Mouse (Mus musculus): ENCODE data around the gene Arhgef26.

Gene Arhgef26

DNA sequence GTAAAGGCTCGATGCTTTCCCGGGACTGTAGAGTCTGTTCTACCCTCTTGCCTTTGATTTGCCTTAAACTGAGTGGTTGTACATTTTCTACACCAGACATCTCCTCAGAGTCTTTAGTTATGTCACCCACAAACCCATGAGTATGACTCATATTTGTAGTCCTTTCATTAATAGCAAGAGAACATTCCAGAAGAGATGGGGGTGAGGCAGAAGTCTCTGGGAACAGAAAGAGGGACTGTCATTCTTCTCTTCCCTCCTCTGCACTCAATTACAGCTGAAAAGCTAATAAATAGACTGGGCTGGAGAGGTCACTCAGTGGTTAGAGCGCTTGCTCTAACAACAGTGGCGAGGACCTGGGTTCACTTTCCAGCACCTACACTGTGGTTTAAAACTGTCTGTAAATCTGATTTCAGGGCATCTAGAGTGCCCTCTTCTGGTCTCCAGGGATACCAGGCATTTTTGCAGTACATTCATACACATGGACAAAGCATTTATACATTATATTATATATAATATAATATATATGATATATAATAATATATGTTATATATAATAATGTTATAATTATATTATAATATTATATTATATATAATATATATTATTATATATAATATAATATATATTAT lies 111.8 kb downstream of the Arhgef26 start:
- no peak for DNase-seq (ENCODE audit: low spot score)

DNA sequence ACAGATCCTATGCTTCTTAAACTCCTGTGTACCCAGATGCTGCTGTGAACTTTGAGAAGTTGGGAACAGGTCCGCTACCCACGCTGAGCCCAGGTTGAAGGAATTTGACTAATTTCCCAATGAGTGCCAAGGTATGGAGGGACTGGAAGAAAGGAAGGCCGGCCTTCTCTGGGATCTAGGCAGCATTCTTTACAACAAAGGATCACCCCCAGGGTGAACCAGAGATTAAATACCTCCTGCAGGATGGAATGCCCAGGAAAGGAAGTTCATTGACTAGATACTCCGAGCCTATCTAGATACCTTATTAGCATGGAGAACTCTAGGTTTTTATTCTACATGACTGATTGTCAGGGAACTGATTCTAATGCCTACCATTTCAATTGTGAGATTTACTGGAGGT lies 114.8 kb downstream of the Arhgef26 start:
- DNase-seq (ENCODE audit: low spot score), result no peak

DNA sequence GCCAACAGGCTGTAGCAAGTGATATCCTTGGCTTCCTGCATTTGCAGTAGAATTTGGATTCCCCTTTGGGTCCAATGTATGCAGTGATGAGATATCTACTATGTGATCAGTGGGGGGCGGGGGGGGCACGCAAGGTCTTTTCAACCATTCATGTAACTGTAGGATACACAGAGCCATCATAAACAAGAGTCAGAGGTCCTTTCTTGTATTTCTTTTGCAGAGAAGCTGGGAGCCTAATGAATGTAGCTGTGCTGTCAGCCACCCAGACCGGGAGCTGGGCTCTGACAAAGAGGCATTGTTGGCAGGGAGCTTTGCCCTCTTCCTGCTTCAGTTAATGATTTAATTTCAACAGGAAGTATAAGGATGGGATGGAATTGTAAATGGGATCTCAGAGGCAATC lies 116.0 kb downstream of the Arhgef26 start:
- DNase-seq (ENCODE audit: low spot score), result no peak

DNA sequence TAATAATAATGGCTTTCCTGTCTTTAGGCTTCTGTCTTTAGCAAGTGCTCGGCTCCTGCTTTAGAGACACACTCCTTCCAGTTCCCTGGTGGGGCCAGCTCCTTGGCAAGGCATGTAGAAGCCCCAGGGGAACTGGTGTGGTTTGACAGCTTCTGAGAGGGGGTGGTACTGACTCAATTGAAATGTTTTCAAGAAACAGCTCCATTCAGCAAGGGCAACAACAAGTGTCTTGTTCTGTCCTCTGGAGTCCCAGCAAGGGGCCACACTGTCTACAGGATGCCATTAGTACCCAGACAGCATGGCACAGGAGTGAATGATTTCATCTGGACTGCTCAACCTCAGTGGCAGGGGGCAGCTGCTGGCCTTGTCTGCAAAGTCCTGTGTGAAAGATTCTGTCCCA lies 117.7 kb downstream of the Arhgef26 start:
- no peak for DNase-seq (ENCODE audit: low spot score)

DNA sequence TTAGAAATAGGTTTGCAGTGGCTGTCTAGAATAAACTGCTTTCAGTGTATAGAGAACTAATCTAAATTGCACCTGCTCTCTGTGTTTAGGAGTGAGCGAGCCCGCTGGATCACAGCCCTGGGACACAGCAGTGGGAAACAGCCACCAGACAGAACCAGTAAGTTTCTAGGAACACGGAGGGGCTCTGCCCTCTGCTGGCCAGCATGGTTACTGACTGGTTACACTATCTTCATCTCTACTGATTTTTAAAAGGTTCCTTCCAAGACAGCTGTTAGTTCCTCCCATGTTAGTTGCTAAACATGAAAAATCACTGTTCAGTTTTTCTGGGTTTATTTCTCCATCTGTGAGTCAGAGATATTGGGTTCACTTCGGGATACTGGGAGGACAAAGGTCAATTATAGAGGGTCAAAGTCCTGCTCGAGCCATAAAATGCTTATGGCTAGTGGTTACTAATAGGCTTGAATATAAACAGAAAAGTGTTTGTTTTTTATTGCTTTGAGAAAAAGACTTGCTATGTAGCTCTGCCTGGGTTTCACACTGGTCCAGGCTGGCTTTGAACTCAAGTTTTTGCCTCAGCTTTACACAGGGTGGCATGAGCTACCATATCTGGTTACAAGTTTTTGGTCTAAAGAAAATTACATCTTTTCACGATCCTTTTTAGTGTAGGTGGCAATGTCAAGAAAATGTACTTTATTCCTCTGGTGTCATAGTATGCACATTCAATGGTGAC lies 120.3 kb downstream of the Arhgef26 start:
- peak; percentile 26 for DNase-seq (ENCODE audit: low spot score)

DNA sequence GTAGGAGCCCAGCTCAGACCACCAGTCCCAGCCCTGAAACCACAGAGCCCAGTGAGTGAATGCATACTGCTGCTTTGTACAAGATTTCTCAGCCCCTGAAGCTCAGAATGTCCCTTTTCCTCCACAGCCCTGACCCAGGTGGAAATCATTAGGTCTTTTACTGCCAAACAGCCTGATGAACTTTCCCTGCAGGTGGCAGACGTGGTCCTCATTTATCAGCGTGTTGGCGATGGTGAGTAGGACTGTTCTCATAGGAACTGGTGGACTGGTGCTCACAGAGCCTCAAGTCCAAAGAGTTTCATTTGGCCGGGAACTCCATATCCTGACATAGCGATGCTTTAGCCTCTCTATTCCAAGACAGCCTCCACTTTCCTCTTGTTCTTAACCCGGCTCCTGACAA lies 121.3 kb downstream of the Arhgef26 start:
- DNase-seq (ENCODE audit: low spot score), result no peak

DNA sequence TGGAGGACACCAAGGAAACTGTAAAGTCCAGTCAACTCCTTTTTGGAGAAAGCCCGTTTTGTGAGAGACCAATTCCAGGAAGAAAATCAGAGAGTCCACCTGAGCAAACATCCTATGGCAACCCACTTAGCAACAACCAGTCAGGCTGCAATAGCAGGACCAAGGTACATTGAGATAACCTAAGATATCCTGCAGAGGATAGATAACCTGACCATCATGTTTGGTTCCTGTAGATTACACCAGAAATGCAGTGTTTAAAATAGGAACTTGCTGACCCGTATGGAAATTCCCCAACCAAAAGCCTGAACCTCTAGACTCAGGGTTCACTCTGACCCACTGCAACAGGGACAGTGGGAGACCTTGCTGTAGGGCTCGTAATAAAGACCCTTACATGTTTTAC lies 126.1 kb downstream of the Arhgef26 start:
- DNase-seq (ENCODE audit: low spot score), result no peak

DNA sequence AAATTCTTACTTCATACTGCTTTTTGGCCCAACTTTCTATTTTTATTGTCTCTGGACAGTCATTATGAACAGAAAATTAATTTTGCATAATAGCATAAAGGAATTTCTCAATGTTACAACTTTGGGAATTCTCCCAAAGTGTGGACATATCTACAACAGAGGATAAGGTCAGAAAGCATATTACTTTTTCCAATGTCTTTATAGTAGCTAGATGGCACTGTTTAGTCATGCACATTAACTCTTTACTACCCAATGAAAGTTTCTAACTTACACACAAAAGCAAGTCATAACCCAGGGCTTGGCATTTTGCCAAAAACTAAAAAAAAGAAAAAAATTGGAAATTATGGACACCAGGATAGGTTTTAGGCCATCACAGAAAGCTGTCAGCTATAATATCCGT lies 132.0 kb downstream of the Arhgef26 start:
- no peak for DNase-seq (ENCODE audit: low spot score)

DNA sequence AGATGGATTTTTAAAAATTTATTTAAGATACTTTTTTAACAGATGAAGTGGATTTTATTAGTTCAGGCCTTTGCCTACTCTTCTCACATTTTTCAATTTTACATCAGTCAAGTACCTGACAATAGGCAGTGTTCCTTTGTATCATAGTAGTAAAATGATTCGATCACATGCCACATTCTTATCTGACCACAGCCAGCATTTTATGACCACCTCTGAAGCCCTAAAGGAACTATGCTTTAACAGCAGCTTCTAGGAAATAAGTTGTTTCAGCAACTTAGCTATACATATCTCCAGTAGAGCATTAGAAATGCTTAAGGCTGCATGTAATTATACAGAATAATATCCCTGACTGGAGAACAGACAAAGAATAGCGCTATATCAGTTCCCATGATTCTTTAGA lies 146.2 kb downstream of the Arhgef26 start:
- no peak for DNase-seq (ENCODE audit: low spot score)

DNA sequence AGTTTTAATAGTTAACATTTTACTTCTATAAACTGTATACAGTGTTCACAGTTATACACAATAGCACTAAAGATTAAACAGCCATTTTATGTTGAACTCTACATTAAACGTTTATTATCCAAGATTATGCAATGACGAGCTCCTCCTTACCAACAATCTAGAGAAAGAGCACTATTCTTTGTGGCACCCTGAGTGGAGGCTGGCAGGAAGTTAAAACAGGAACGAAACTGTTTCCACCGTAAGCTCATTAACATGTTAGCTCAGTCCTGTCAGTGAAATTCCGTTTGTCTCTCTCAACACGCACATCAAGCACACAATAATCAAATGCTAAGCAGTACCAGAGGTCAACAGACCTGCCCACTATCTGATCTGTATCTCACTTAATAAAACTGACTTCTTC lies 154.4 kb downstream of the Arhgef26 start:
- no peak for DNase-seq (ENCODE audit: low spot score)

DNA sequence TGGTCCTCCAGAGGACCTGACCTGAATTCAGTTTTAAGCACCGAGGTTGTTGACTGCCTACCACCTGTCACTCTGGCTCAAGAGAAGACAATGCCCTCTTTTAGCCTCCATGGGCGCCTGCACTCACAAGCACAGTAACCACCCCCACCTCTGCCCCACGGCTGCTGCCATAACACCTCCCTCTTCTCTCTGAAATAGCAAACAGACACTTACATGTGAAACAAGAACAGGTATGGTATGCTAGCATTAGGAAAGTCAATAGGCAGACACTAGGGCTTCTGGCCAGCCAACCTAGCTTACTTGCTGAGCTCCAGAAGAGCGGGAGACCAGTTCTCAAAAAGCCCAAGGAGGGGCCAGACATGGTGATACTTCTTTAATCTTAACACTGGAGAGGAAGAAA lies 161.2 kb downstream of the Arhgef26 start:
- DNase-seq (ENCODE audit: low spot score), result no peak

DNA sequence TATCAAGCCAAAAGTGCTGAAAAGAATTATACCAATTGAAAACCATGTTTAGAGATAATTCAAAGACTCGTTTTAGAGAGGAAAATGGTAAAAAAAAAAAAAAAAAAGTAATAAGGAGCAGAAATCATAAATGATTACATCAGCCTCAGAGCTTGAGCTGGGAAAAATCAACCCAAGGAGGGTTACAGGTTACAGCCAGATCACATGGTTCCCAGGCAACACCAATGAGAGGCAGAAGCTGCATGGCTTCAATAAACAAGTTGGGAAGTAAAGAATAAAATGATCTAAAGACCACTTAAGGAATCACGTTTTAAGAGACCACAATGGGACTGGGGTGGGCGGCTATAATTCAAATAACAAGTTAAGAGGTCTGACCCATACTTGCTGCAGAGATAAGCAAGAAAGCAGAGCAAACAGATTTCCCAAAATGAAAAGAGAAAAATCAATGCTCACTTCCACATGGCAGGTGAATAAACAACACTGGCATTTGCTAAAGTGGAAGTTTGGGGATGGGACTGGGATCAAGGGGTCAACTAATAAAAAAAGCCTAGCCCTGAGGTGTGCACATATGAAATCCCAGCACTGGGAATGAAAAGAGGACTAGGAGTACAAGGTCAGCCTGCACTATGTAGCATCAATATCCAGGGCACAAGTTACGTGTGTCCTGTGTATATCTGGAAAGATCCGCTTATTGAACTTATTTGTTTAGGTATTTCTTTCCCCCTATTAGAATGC lies 167.2 kb downstream of the Arhgef26 start:
- DNase-seq (ENCODE audit: low spot score), result no peak

DNA sequence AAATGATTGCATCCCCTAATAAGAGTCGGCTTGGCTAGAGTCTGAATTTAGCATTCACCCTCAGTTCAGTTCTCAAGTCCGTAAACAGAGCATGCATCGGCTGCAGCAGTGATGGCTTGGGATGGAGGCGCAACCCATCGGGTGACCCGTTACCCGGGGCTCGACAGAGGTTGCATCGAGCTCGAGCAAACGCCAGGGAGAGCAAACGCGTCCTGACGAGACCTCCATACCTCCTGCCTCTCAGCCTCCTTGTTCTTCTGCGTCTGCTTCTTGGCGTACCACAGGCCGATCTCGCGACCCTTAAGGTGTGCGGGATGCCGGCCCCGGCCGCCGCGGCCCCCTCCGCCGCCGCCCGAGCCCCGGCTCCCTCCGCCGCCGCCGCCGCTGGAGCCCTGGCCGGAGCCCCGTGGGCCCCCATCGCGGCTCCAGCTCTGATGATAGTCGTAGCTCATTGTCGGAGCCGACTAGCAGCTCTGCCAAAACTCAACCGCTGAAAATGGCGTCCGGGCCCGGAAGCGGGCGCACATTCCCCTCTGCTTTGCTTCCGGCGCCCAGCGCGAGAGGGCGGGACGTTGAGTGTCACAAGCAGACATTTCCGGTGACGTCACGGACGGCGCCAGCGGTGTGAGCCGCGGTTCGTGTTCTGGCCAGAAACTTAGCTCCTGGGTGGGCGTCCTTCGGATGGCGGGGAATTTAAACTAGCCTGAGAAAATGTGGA lies 168.5 kb downstream of the Arhgef26 start, which contains the start of gene Dhx36:
Gene Dhx36, minus strand, starts transcription at position 517 of the 718 bp plus-strand sequence.
- DNase-seq (ENCODE audit: low spot score), result peak; percentile 92

DNA sequence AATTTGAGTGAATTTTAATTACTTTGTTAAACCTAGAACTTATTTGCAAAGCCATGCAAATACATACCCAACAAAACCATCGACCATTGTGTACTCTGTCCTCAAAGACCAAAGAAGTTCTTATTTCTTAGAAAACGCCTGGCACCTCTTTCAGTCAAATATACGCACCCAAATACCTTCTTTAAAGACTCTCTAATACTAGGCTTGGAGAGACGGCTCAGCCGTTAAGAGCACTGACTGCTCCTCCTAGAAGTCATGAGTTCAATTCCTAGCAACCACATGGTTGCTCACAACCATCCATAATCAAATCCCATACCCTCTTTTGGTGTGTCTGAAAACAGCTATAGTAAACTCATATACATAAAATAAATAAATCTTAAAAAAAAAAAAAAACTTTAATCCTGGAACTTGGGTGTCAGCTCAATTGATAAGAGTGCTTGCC lies 169.1 kb downstream of the Arhgef26 start:
- no peak for DNase-seq (ENCODE audit: low spot score)

Data from layer of hippocampus, adult 9-10 months (tissue).